In genomic region chr3:96268051-96268775, GRCm38 (mm10) we compare ENCODE assay signal across 8 mouse cellular contexts. TPM values are rescaled to one million over a fixed set of nuclear protein-coding genes. Genes with fewer than 3 reads are reported as not detected.
DNase-seq lines count a peak whose midpoint lies in the region; ATAC-seq and TF ChIP-seq lines count a peak whose summit lies in the region.

TSS of gene Hist2h3b (plus strand) at chr3:96268654.

- ATAC-seq in lung, embryonic 15.5 days (ENCODE audit: borderline replicate concordance, extremely low read depth, low FRiP score, low TSS enrichment) = peak; percentile 79

- H3K9me3 ChIP-seq in lung, embryonic 15.5 days = no peaks in the 10 kb centered on the region

- peak within 1 kb of the TSS; percentile 68 for H3K9ac ChIP-seq in lung, embryonic 15.5 days

- H3K27ac ChIP-seq in cerebellum, adult 2 months (ENCODE audit: insufficient read depth, low read length) = peak within 1 kb of the TSS; percentile 93
- peak within 1 kb of the TSS; percentile 98 for H3K27ac ChIP-seq in lung, embryonic 15.5 days

- peak; percentile 89 for TF ChIP-seq POLR2A in cerebellum, adult 2 months (IDR thresholded peaks at IDR 0.05; ENCODE audit: borderline replicate concordance, insufficient read depth, low read length)

- TF ChIP-seq CTCF in cerebellum, adult 2 months (IDR thresholded peaks at IDR 0.05; ENCODE audit: borderline replicate concordance, insufficient read depth, low read depth, low read length) = no peak

- peaks cover 6% of the 10 kb centered on the region; the same call in 1 of the 2 replicates for H3K4me1 ChIP-seq in cerebellum, adult 2 months (ENCODE audit: control insufficient read depth, insufficient read depth, low read length)
- peaks cover 21% of the 10 kb centered on the region for H3K4me1 ChIP-seq in lung, embryonic 15.5 days

- H3K4me2 ChIP-seq in lung, embryonic 15.5 days = peak within 1 kb of the TSS; percentile 88

- H3K27me3 ChIP-seq in cerebellum, adult 2 months (ENCODE audit: control insufficient read depth, insufficient read depth, low read length) = no peaks in the 10 kb centered on the region
- H3K27me3 ChIP-seq in lung, embryonic 15.5 days = no peaks in the 10 kb centered on the region

- H3K36me3 ChIP-seq in lung, embryonic 15.5 days = no peaks in the 10 kb centered on the region

- H3K4me3 ChIP-seq in cerebellum, adult 2 months (replicated peaks; ENCODE audit: insufficient read depth, low read depth, low read length) = peak within 1 kb of the TSS; percentile 70
- peak within 1 kb of the TSS; percentile 52 for H3K4me3 ChIP-seq in lung, embryonic 15.5 days

- peak; percentile 100 for DNase-seq in MEL-GATA-1-ER (ENCODE audit: extremely low read depth, low read depth)
- peak; percentile 87 to 89 for DNase-seq in cerebellum, adult 2 months
- DNase-seq in forelimb bud, embryonic 11.5 days (ENCODE audit: low read depth, low spot score) = peak; percentile 90
- peak; percentile 78 for DNase-seq in heart, postnatal 4 days
- DNase-seq in layer of hippocampus, adult 8-10 months (ENCODE audit: low spot score in 2 of 2) = peak; percentile 79 to 86
- DNase-seq in ovary, adult 18-20 months (ENCODE audit: low spot score) = peak; percentile 72
- DNase-seq in thymus, postnatal 0 days (ENCODE audit: low spot score) = peak; percentile 87

- WGBS in cerebellum, adult 2 months = 13% methylated on average over 30 of the region's 30 CpGs
- 11% methylated on average over 30 of the region's 30 CpGs for WGBS in lung, embryonic 15.5 days

RNA-seq across cellular contexts. Expression of gene Hist2h3b, which starts in this region (rescaled TPM):
- polyA plus RNA-seq in cerebellum, adult 2 months (2012; rRNA removed) = 8.1 and 13.9 TPM in 2 replicates
- total RNA-seq in heart, postnatal 4 days (2021) = 100 to 1,000 TPM; 856 to 901 TPM
- 10 to 100 TPM; 32.1 to 53.8 (median 35.1) TPM for total RNA-seq in layer of hippocampus, adult 8-10 months (2022)
- polyA plus RNA-seq in lung, embryonic 15.5 days (2015; fragmentation: Nextera tagmentation; extraction: Ambion mirVana) = 87.1 and 95.3 TPM in 2 replicates
- 278 and 396 TPM in 2 replicates for polyA plus RNA-seq in thymus, postnatal 0 days (2015; fragmentation: Nextera tagmentation; extraction: Ambion mirVana)

Comparison
In these comparisons a context has a peak if more than half of its experiments do, and no peak if none do; other contexts are left out.
1. Peak in every context shown above with its lines: DNase-seq, ATAC-seq, H3K4me3 ChIP-seq and H3K27ac ChIP-seq.
2. RNA of gene Hist2h3b (total RNA-seq): 856 to 901 TPM in heart, postnatal 4 days; 32.1 to 53.8 TPM in layer of hippocampus, adult 8-10 months; every median in the first group is over 10 times any median in the second.